Mouse (Mus musculus) layer of hippocampus, adult 18-20 months (tissue): ENCODE measurements around the gene Homez. TPM values are rescaled to one million over a fixed set of nuclear protein-coding genes. Genes with fewer than 3 reads are reported as not detected.

Experiments
- DNase-seq, 2 experiments: peaks; one replicate each; pipeline ENCODE4 v3.0.0; 2022; ENCODE audit warnings: low spot score in 2 of 2
- total RNA-seq, 2 experiments: library from RNA; stranded (reverse); gene quantifications; 2 replicates each; pipeline ENCODE4 v1.2.3; 2021

The Homez gene
- total RNA-seq, 2 experiments from 2014 or later: 22.7 to 22.8 TPM

DNA sequence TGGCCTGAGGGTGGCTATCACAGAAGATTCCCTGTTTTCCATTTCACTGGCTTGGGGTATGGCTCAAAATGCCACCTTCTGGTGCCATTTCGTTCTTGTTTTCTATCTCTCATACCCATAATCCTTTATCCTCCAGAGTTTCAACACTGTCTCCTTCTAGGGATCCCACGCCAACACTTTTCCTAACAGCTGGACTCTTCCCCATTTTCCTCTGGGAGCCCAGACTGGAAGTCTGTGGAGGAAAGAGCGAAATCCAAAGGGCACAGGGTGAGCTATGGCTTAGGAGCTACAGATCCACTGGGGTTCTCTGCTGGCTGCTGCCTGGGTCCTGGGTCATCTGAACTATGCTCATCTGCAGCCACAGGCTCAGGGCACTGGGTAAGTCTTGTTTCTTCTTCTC is 3.4 kb upstream of the Homez start:
- no peak for DNase-seq

DNA sequence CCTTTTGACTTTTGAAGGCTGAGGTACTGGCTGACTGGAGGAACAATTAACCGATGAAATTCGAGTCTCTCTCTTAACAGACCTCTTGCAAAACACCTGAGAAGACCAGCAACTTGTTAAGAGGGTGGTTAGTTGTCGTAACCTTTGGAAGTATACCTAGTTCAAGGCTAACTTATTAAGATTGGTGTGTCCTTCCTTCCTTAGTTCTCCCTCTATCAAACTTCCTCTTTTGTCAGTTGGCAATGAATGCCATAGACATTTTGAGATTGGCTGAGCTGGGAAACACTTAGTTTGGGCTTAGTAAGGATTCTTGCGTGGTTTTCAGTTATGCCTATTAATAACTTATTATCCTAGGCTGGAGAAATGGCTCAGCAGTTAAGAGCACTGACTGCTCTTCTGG is 2.7 kb downstream of the Homez start:
- DNase-seq: no peak

DNA sequence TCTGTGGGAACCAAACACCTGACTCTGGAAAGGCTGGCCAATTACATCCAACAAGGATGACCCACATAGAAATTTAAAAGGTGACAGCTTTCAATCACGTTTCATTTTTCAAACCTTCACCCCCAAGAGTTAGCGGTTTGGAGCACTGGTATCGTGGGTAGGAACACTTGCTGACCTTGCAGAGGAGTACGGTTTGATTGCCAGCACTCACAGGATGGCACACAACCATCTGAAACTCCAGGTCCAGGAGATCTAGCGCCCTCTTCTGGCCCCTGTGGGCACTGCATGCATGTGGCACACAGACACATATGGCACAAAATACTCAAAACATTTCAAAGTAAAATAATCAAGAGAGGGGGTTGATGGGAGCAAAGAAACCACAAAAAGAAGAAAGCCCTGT is 3.8 kb downstream of the Homez start:
- no peak for DNase-seq

DNA sequence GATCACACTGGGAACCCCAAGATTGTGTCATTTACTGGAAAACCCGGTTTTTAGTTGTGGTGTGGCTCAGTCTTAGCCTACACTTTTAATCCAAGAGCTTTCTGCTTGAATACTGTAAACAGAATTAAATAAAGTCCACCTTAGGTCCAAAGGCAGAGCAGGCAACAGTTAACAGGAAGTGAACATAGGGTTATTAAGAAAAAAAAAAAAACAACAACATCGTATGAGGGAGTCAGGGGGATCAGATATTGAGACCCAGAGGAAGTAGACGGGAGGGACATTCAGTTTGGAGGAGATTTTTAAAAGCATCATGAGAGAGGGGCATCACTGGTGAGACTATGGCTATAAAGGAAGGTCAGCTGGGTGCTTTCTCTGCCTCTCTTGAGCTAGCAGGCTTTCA is 4.5 kb downstream of the Homez start:
- no peak for DNase-seq

DNA sequence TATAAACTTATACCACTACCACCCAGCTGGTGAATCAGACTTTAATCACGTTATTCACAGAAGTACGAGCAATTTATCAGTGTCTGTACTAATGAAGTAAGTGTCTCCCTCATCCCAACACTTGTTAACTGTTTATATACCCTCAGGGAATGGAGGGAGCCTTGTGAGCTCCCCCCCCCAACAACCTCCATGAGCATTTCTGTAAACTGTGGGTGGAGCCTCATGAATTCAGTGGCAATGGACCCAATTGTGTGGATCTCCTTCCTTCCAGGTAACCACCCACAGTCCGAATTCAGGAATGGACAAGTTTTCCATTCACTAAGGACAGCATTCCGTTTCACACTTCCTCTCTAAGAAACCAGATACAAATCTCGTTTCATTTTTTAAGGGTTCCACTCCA is 5.1 kb downstream of the Homez start:
- DNase-seq: no peak

DNA sequence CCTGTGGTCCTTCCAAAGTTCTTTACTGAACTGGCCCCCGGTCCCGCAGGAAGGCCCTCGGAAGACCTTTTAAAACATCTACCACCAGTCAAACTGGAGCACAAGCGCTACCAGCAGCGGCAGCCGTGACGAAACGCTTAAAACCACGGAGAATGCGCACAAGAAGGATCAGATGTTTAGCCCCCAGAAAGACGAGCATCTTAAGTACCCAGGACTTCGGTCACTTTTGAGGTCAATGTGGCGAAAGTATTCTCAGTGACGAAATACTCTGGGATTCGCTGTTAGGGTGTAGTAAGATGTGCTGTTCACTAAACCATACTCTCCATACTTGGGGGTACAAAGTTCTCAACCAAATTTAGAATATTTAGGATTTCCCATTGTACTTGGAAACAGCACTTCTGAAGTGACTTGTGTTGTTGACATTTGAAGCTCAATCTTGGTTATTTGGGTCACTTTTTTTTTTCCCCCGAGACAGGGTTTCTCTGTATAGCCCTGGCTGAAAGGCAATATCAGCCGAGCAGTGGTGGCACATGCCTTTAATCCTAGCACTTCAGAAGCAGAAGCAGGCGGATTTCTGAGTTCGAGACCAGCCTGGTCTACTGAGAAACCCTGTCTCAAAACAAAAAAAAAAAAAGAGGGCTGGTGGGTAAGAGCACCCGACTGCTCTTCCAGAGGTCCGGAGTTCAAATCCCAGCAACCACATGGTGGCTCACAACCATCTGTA is 6.3 kb downstream of the Homez start:
- no peak for DNase-seq

DNA sequence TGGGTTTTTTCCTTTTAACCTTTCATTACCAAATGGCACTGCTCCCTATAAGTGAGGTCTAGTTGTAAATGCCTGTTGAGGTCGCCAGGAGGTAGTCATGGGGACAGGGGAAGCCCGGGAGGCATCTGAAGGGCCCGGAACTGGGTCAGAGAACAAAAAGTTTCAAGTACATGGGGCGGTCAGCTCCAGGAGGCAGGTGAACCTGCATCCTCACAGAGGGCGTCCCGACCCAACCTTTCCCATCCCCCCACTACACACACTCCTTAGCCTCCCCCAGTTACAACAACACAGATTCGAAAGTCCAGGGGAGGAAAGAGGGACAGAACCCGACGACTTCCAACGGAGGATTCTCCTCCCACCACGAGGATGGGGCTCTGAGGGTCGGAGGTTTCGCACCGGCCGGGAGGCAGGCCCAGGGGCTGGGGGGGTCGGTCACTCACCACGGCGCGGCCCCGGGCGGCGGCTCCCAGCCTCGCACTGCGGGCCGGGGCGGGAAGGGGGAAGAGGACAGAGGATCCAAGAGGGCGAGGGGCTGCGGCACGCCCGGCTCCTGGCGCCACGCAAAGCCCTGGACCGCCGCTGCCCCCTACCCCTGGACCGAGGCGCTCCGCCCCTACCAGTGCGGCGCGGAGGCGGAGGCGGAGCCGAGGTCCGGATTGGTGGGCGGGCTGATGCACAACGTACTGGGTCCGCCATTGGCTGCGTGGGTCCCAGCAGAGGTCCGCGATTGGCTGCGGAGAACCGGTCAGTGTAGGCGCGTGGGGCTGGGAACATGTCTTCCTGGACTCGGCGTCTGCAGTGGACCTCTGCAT is 7.1 kb downstream of the Homez start:
- DNase-seq: peak; percentile 87 to 96

DNA sequence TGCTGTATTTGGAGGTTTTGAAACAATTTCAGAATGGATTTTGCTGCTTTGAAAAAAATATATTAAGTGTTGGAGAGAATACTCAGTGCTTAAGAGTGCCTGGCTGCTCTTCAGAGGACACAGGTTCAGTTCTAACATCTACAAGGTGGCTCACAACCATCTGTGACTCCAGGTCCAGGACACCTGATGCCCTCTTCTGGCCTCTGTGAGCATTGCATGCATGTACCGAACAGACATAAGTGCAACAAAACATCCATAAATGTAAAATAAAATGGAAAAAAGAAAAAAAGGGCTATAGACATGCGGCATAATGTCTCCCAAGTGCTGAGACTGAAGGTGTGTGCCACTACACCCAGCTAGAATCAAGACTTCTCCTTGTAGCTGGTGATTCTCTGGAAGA is 10.2 kb downstream of the Homez start:
- DNase-seq: peak in 1 of 2 experiments; percentile 77

DNA sequence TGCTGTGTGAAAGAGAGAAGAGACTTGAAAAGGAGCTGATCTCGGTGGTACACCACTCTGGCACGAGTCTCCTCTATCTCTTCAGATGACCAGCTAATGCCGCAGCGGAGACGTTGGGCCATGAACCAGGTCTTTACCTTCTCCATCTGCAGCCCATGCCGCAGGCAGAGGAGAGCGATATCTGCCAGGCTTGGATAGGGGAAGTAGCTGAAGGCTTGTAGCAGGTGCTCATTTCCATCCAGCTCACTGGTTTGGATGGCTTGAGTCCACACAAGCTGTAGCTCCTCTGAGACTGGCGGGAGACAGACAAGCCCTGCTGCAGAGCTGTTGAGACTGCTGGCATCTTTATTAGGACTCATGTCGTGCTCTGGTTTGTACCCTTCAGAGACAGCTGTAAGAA is 12.9 kb downstream of the Homez start:
- DNase-seq: peak in 1 of 2 experiments; percentile 23

DNA sequence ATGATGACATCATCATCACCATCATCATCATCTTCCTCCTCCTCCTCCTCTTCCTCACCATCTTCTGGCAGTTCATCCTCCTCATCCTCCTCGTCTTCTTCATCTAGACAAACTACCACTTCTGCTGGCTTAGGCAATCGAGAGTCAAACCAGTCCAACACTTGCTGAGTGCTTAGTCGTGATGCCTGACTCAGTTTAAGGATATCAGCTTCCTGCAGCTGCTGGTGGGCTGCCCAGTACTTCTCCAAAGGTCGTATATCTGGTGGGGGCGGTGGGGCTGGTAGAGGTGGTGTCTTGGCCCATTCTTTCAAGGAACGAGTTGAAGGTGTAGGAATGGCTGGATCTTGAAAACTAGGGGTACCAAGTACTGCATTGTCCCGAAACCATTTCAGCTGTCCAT is 14.1 kb downstream of the Homez start:
- no peak for DNase-seq

DNA sequence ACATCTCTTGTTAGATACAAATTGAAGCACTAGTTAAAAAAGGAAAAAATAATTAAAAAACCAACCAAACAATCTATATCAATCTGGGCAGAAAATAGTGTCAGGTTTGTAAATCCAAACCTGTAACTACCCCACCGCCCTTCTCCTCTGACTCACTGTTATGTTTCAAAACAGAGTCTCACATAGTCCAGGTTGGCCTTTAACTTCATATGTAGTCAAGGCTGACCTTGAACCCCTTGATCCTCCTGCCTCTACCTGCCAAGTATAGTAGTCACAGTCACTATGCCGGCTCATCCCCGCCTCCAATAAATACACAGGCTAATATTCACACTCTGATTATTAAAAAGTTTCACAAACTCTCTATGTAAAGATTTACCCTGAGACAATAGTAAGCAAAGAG is 15.0 kb downstream of the Homez start:
- no peak for DNase-seq

DNA sequence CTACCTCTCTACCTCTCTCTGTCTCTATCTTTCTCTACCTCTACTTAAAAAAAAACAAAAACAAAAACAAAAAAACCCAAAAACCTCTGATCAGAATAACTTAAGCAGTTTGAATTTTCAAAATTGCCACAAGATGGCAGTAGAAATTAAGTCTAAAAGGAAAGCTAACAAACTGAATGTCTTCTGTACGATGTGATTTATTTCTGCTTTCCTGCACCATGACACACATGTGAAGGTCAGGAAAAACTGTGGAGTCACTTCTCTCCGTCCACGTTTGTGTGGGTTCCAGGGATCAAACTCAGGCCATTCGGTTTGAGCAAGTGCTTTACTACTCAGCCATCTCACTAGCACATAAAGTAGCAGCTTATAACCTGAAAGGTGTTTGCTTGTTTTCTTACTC is 27.3 kb downstream of the Homez start:
- DNase-seq: peak in 1 of 2 experiments; percentile 45

DNA sequence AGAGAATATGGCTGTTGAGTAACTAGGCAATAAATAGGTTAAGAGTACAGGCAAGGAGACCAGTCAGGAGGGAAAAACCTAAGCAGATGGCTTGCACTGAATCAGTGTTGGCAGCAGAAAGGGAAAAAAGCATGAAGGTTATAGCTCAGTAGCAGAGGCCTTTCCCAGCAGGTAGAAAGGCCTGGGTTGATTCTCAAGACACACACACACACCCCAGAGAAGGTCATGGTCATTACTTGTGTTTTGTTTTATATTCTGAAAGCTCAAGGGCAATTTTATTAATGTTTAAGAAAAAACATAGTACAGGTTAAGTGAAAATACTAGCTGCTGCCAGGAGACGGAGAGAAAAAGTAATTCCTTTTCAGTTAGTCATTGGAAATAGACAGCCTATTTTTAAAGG is 47.0 kb downstream of the Homez start:
- DNase-seq: no peak

DNA sequence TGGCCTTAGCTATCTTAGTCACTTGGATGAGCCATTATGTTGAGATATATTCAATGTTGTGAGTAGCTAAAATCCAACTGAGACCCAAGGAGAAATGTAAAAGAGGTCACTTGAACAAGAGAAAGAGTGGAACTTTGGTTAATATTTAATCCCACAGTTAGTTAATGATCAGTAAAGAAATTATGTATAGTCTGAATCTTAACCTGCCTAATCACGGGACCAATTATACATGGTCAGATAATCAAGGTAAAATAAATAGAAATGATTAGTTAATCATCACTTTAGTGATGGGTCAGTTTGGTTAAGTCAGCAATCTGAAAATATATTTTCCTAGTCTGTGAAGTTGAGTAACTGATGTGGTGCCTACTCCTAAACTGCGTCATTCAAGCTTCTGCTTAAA is 48.5 kb downstream of the Homez start:
- no peak for DNase-seq

DNA sequence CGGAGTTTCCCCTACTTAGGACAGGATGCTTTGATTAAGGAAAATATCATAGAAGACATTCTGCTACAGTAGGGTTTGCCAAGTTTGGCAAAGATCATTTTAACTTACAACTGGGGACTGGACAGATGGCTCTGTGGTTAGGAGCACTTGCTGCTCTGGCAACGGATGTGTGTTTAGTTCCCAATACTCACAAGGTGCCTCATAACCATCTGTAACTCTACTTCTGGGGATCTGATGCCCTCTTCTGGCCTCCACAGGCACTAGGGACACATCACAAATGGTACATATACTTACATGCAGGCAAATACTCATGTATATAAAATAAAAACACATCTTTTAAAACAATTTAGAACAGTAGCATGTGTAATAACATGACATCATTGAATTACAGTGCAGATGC is 53.0 kb downstream of the Homez start:
- peak; percentile 8 to 69 for DNase-seq

DNA sequence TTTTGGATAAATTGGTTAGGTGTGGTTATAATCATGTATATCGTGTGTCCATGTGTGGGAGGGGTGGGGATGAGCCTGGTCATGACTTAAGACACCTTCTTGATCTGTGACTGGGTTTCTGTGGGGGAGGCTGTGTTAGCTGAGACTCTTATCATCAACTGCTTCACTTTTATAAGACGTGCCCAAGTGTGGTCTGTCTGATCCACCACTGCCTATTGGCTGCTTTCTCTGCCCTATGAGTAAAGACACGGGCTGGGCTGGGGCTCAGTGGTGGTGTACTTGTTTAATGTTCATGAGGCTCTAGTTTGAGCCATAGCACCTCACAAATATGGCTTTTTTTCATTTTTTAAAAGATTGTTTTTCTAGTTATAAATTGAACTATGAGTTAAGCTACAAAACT is 55.0 kb downstream of the Homez start:
- no peak for DNase-seq

DNA sequence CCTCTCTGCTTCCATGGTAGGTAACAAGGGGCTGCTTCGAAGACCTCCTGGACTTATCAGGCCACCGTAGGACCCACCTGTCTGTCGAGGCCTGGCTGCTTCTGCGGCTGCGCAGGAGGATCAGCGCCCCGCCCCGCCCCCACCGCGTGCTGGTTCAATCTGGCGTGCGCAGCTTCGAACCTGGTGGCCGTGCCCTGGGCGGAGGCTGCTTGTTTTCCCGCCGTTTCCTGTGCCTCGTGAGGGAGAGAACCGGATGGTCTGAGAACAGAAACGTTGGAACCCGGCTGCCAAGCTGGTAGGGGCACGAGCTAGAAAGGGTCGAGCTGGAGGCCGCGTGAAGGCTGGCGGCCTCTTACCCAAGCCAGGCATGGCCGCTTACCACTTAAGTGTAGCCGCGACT is 56.8 kb downstream of the Homez start, which contains the start of gene Rnf212b:
Gene Rnf212b, plus strand, starts transcription at position 151 of the 400 bp plus-strand sequence.
- no peak for DNase-seq

DNA sequence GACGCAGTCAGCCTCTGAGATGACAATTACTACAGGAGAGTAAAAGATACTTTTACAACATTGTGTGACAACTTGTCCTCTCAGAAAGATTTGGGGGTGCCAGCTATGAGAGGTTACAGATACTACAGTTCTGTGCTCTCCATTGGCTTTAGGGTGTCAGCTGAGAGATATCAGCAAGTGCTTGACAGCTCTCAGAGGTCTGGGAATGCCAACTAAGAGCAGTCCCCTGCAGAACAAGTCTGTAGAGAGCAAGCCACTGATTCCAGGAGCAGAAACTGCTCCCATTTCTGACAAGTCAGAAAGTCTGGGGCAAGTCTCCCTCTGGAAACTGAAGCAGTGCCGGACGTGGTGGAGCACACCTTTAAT is 61.1 kb downstream of the Homez start:
- no peak for DNase-seq

DNA sequence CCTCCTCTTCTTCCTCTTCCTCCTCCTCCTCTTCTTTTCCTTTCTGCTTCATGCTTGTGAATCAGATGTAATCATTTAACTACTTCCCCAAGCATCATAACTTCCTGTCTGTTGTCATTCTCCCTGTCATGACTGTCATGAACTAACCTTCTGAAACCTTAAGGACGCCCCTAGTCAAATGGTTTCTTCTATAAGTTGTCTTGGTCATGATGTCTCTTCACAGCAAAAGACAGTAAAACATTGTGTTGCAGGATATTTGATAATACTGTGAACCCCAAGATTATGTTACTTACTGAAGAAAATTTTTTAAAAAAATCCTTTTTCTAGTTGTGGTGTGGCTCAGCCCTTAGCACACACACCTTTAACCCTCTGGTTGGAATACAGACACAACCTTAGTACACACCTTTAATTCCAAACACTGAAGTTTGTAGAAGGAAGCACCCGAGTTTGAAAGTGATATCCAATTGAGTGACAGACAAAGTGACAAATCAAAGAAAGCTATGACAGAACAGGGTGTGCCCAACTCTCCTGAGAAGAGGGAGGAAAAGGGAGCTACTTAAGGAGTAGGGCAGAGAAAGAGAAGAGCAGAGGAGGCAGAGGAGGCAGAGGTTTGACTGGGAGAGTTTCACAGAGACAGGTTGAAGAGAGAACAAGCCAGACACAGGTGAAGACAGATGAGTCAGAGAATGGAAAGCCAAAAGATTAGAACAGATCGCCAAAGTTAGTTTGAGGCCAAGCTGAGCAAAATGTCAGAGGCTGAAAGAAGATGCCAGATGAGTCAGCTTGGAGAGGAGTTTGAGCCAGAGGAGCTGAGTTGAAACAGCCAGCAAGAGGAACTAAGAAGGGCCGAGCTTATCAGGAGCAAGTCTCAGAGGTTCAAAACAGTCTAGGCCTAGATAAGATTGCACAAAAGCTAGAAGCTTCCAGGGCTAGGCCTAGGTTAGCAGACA is 61.8 kb downstream of the Homez start:
- no peak for DNase-seq

DNA sequence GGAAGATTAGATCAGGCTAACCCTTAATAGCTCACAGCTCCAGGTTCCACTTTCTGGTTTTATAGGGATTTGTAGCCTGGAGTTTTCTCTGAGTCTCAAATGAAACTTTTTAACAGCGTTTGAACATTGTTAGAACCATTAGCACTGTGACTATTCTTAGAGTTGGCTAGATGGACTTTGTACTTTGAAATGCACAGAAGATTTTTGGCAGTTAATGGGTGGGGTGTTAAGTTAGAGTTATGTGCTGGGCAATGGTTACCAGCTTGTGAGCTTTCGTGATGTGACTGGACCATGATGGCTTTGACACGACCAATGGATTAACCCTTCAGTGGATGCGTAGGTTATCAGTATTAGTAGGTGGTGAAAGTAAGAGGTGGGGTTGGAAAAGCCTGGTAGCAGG is 64.6 kb downstream of the Homez start:
- DNase-seq: no peak
